Mouse (Mus musculus) activated CD4-positive, CD25-positive, alpha-beta regulatory T cell, adult 9 weeks (primary cell): ENCODE results near the gene Ptger4. TPM values are rescaled to one million over a fixed set of nuclear protein-coding genes. Genes with fewer than 3 reads are reported as not detected.

Experiments
- polyA plus RNA-seq: library from polyadenylated mRNA; unstranded; fragments of 100-300 nt; shearing (Covaris generic); gene quantifications from one replicate; pipeline ENCODE4 v1.2.1, GENCODE M21; 2017

Gene Ptger4
- polyA plus RNA-seq = 20.6 TPM

GRCm38 (mm10) chr15:5243959-5244905 is at the start of gene Ptger4:
TSS of gene Ptger4 (minus strand) at chr15:5244187.

GRCm38 (mm10) chr15:5185366-5186292 is 58.4 kb downstream of the Ptger4 start, which contains the start of gene Ttc33:
TSS of gene Ttc33 (plus strand) at chr15:5185525.

Other genes starting within 250 kb of the Ptger4 start
- gene C7, start 180.4 kb downstream of the Ptger4 start, polyA plus RNA-seq = not detected
- gene Card6, start 135.6 kb downstream of the Ptger4 start, polyA plus RNA-seq = 70.2 TPM
- 1,212 TPM for gene Rpl37, start 127.5 kb downstream of the Ptger4 start, polyA plus RNA-seq
- gene Prkaa1, start 100.3 kb downstream of the Ptger4 start, polyA plus RNA-seq = 37.5 TPM
- 58.5 TPM for gene Ttc33, start 58.7 kb downstream of the Ptger4 start, polyA plus RNA-seq